Mouse (Mus musculus): ENCODE results near the gene Itpr1.

DNA sequence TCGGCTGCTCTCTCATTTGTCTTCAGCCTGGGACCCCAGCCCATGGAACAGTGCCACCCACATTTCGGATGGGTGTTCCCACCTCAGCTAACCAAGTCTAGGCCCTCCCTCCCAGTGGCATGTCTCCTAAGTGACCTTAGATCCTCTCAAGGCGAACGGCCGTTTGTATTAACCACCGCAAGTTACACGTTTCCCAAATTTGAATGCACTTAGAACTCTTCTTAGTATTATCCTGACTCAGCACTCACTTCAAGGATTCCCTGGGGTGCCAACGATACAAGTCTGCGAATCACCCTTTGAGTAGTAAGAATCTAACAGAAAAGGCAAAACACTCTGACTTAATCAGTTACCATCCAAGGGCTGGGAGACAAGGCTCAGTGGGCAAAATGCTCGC is 311.7 kb downstream of the Itpr1 start:
- TF ChIP-seq CTCF (IDR thresholded peaks at IDR 0.05; ENCODE audit: insufficient read depth, low read length), result no peak
- no peak for TF ChIP-seq POLR2A (IDR thresholded peaks at IDR 0.05; ENCODE audit: borderline replicate concordance, extremely low read depth, low read depth, low read length)

All from lung, adult 2 months (tissue).